Mouse (Mus musculus) hematopoietic multipotent progenitor cell, adult 10-12 weeks (in vitro differentiated cells): ENCODE data around the gene Thy1. TPM values are rescaled to one million over a fixed set of nuclear protein-coding genes. Genes with fewer than 3 reads are reported as not detected.

ENCODE experiments used
- polyA plus RNA-seq: library from polyadenylated mRNA; stranded (reverse); fragments of >175 nt; gene quantifications from 2 replicates; pipeline ENCODE4 v1.2.3, GENCODE M21; 2012; ENCODE audit warnings: low replicate concordance

Gene Thy1
- 101 and 336 TPM in 2 replicates for polyA plus RNA-seq

GRCm38 (mm10) chr9:44042836-44043707, at the start of gene Thy1:
Thy1 (plus strand) TSS chr9:44043384.

GRCm38 (mm10) chr9:44066785-44067225, 23.6 kb downstream of the Thy1 start, which contains the start of gene Usp2:
Usp2 (plus strand) TSS chr9:44067021.

Other genes starting within 250 kb of the Thy1 start
- gene Usp2, start 23.6 kb downstream of the Thy1 start, polyA plus RNA-seq, result 1.7 and 4.3 TPM in 2 replicates
- not detected in 2 replicates for gene Mfrp, start 58.3 kb downstream of the Thy1 start, polyA plus RNA-seq
- 0.13 TPM in 1 of 2 replicates, not detected in the other for gene C1qtnf5, start 63.9 kb downstream of the Thy1 start, polyA plus RNA-seq
- gene Gm49380, start 70.1 kb downstream of the Thy1 start, polyA plus RNA-seq, result not detected in 2 replicates
- gene Rnf26, start 70.1 kb downstream of the Thy1 start, polyA plus RNA-seq, result 15.4 and 36.4 TPM in 2 replicates
- gene Mcam, start 91.1 kb downstream of the Thy1 start, polyA plus RNA-seq, result 2.2 and 2.4 TPM in 2 replicates
- 24.4 and 63.9 TPM in 2 replicates for gene Cbl, start 190.7 kb downstream of the Thy1 start, polyA plus RNA-seq
- not detected in 2 replicates for gene Ccdc153, start 197.3 kb downstream of the Thy1 start, polyA plus RNA-seq
- 0.12 TPM in 1 of 2 replicates, not detected in the other for gene Pdzd3, start 208.1 kb downstream of the Thy1 start, polyA plus RNA-seq
- 9.7 and 13.4 TPM in 2 replicates for gene Nlrx1, start 225.2 kb downstream of the Thy1 start, polyA plus RNA-seq
- 0.55 and 16.6 TPM in 2 replicates for gene Abcg4, start 245.2 kb downstream of the Thy1 start, polyA plus RNA-seq